Mouse (Mus musculus) kidney, adult 2 months (tissue): ENCODE measurements around the gene Olfr1181.

Experiments used
- CTCF ChIP-seq: fragments of 200-500 bp; conservative IDR thresholded peaks from 2 replicates; pipeline ENCODE4 v1.5.1; 2011; ENCODE audit warnings: low read depth, mild to moderate bottlenecking, control low read depth, low read length, moderate library complexity, mixed read lengths; ENCODE audit not compliant: insufficient read depth, insufficient read length
- POLR2A ChIP-seq: fragments of 200-500 bp; IDR thresholded peaks from one replicate; pipeline ENCODE4 v1.6.1; 2011; ENCODE audit warnings: low read depth, low read length, control low read depth

- no peak for TF ChIP-seq POLR2A
- no peak for TF ChIP-seq CTCF
These were observed 19.6 kb downstream of the Olfr1181 start, which contains the start of gene Olfr1179 for GRCm38 (mm10) chr2:88406353-88406752.
